Mouse (Mus musculus): ENCODE data around the gene Sass6. TPM values are rescaled to one million over a fixed set of nuclear protein-coding genes. Genes with fewer than 3 reads are reported as not detected.
"Not testable (repeated sequence)": the region's sequence is repeated elsewhere in the genome, so short reads cannot be mapped to it uniquely, and the experiment has no call there.

The Sass6 gene
- polyA plus RNA-seq, 1 experiment from 2014 or later: 28.4 TPM

- H3K4me1 ChIP-seq: no peaks in the 10 kb centered on the region
- no peak overlapping the region for H3K9ac ChIP-seq
- no peaks in the 10 kb centered on the region for H3K27me3 ChIP-seq
- H3K4me2 ChIP-seq: no peak overlapping the region
- peaks cover 78% of the 10 kb centered on the region for H3K36me3 ChIP-seq (ENCODE audit: poor library complexity, severe bottlenecking)
- no peak overlapping the region for H3K27ac ChIP-seq
- 68% methylated on average over 5 of the region's 5 CpGs for WGBS
- no peak for ATAC-seq
- no peak overlapping the region for H3K4me3 ChIP-seq
- H3K9me3 ChIP-seq (replicated peaks): no peaks in the 10 kb centered on the region
Measured at GRCm38 (mm10) chr3:116635799-116636198, 41.0 kb downstream of the Sass6 start.

- H3K36me3 ChIP-seq (ENCODE audit: poor library complexity, severe bottlenecking): peaks cover 81% of the 10 kb centered on the region
- no peak overlapping the region for H3K4me3 ChIP-seq
- no peaks in the 10 kb centered on the region for H3K27me3 ChIP-seq
- no peaks in the 10 kb centered on the region for H3K4me1 ChIP-seq
- no peak overlapping the region for H3K27ac ChIP-seq
- WGBS: 87% methylated on average over 9 of the region's 9 CpGs
- no peak for ATAC-seq
- no peak overlapping the region for H3K4me2 ChIP-seq
- no peak overlapping the region for H3K9ac ChIP-seq
- H3K9me3 ChIP-seq (replicated peaks): no peaks in the 10 kb centered on the region
Measured at GRCm38 (mm10) chr3:116637693-116638476, 43.1 kb downstream of the Sass6 start.

- Histone ChIP-seq H3K27me3 (no peaks in the 10 kb centered on the region), H3K4me2 (no peak overlapping the region), H3K4me3 (no peak overlapping the region), H3K9me3 (replicated peaks) (no peaks in the 10 kb centered on the region), H3K27ac (no peak overlapping the region), H3K36me3 (ENCODE audit: poor library complexity, severe bottlenecking) (peaks cover 85% of the 10 kb centered on the region), H3K4me1 (no peaks in the 10 kb centered on the region), H3K9ac (no peak overlapping the region)
- WGBS: 96% methylated on average over 7 of the region's 7 CpGs
- ATAC-seq: no peak
Measured at GRCm38 (mm10) chr3:116638572-116638971, 43.8 kb downstream of the Sass6 start.

- H3K4me1 ChIP-seq: no peaks in the 10 kb centered on the region
- no peak overlapping the region for H3K4me2 ChIP-seq
- no peak overlapping the region for H3K4me3 ChIP-seq
- H3K9me3 ChIP-seq (replicated peaks): no peaks in the 10 kb centered on the region
- H3K36me3 ChIP-seq (ENCODE audit: poor library complexity, severe bottlenecking): peaks cover 81% of the 10 kb centered on the region
- no peak overlapping the region for H3K27ac ChIP-seq
- no peak for ATAC-seq
- no peaks in the 10 kb centered on the region for H3K27me3 ChIP-seq
- WGBS: 82% methylated on average over 1 of the region's 1 CpGs
- no peak overlapping the region for H3K9ac ChIP-seq
Measured at GRCm38 (mm10) chr3:116640024-116640423, 45.2 kb downstream of the Sass6 start.

DNA sequence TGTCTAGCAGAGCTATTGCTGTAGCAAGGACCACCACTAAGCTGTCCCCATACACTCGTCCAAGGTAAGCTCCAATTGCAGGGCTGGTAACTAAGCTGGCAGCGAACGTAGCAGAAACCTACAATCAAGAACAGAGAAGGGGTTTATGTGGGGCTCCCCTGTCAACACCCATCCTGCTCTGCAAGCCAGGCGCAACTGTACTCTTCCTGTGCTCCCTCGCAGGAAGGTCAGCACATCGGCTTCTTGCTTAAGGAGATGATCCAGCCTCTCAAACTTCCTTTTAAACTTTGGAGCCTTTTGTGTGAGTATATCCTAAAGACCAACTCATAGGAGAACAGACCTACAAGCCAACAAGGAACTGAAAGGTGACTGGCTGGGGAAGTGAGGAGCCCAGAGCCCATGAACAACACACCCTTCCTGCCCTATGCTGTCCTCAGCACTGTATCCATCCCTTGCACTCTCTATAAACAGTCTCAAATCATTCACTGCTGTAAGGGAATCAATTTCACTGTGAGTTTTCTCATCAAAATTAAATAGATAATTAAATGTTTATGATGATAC is 47.1 kb downstream of the Sass6 start:
- Histone ChIP-seq H3K4me2 (no peak overlapping the region), H3K27me3 (no peaks in the 10 kb centered on the region), H3K27ac (no peak overlapping the region), H3K4me3 (no peak overlapping the region), H3K9ac (no peak overlapping the region), H3K9me3 (replicated peaks) (no peaks in the 10 kb centered on the region), H3K36me3 (ENCODE audit: poor library complexity, severe bottlenecking) (peaks cover 78% of the 10 kb centered on the region), H3K4me1 (no peaks in the 10 kb centered on the region)
- WGBS: 94% methylated on average over 6 of the region's 6 CpGs
- no peak for ATAC-seq

DNA sequence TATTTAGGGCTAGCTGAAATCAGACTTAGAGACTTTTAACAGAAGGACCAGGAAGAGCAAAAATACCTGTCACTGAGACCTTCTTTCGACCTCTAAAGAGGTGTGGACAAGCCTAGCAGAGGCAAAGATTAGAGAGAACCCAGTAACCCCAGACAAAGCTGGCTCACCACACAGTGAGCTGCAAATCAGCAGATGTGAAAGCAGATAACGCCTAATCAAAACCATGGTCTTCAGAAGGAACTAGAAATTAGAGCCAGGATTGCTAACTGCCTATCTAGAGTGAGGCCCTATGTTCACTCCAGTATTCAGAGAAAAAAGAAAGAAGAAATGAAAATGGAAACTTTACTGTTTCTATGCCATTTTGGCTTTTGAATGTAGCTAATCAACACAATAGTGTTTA is 47.6 kb downstream of the Sass6 start:
- Histone ChIP-seq H3K4me1 (no peaks in the 10 kb centered on the region), H3K9ac (no peak overlapping the region), H3K27me3 (no peaks in the 10 kb centered on the region), H3K36me3 (ENCODE audit: poor library complexity, severe bottlenecking) (peaks cover 79% of the 10 kb centered on the region), H3K4me3 (no peak overlapping the region), H3K4me2 (no peak overlapping the region), H3K9me3 (replicated peaks) (no peaks in the 10 kb centered on the region), H3K27ac (no peak overlapping the region)
- WGBS: 95% methylated on average over 2 of the region's 2 CpGs
- ATAC-seq: no peak

GRCm38 (mm10) chr3:116646387-116646786 is 51.6 kb downstream of the Sass6 start:
- peaks cover 55% of the 10 kb centered on the region for H3K36me3 ChIP-seq (ENCODE audit: poor library complexity, severe bottlenecking)
- H3K4me3 ChIP-seq: no peak overlapping the region

DNA sequence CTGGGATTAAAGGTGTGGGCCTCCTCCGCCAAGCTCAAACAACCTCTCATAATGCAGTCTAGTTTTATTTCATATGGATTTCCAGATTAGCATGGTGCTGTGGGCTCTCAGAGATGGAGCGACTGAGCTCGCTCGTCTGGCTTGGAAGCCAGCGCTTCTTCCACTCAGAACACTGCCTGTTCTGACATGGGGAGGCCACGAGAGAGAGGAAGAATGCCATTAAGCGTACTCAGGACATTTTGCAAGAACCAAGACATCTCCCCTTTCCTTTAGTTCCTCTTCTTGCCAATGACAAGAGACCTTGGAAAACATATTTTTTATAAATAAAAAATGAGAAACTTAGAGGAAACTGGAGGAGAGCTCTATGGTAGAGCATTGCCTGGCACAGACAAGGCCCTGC is 54.0 kb downstream of the Sass6 start:
- Histone ChIP-seq H3K4me2 (no peak overlapping the region), H3K9me3 (replicated peaks) (no peaks in the 10 kb centered on the region), H3K4me3 (no peak overlapping the region), H3K36me3 (ENCODE audit: poor library complexity, severe bottlenecking) (peaks cover 36% of the 10 kb centered on the region), H3K4me1 (peaks cover 9% of the 10 kb centered on the region; the same call in 1 of the 2 replicates), H3K27ac (no peak overlapping the region), H3K27me3 (no peaks in the 10 kb centered on the region), H3K9ac (no peak overlapping the region)
- no peak for ATAC-seq
- 95% methylated on average over 7 of the region's 7 CpGs for WGBS

More at GRCm38 (mm10) chr3:116646387-116646786, 51.6 kb downstream of the Sass6 start:
- no peak overlapping the region for H3K9ac ChIP-seq
- 93% methylated on average over 1 of the region's 1 CpGs for WGBS
- no peaks in the 10 kb centered on the region for H3K9me3 ChIP-seq (replicated peaks)
- no peaks in the 10 kb centered on the region for H3K4me1 ChIP-seq
- no peaks in the 10 kb centered on the region for H3K27me3 ChIP-seq
- no peak overlapping the region for H3K27ac ChIP-seq
- H3K4me2 ChIP-seq: no peak overlapping the region
- ATAC-seq: no peak

DNA sequence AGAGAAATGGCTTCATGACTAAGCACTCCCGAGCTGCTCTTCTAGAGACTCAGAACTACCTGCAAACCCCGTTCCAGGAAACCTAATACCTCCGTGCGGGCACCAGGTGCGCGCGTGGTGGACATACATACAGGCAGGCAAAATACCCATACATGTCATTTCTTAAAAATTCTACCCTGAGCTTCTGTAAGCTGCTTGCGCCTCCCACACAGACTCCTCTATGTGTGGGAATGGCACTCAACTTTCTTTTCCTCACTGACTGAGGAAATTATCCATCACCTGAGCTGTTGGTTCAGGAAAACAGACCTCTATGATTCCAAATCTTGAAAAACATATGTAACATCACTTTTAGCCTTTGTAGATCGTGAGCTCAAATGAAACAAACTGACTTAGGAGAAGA is 55.9 kb downstream of the Sass6 start:
- Histone ChIP-seq H3K27ac (no peak overlapping the region), H3K4me1 (peaks cover 11% of the 10 kb centered on the region; the same call in 1 of the 2 replicates), H3K9ac (no peak overlapping the region), H3K9me3 (replicated peaks) (no peaks in the 10 kb centered on the region), H3K27me3 (no peaks in the 10 kb centered on the region), H3K36me3 (ENCODE audit: poor library complexity, severe bottlenecking) (peaks cover 22% of the 10 kb centered on the region), H3K4me2 (no peak overlapping the region), H3K4me3 (no peak overlapping the region)
- no peak for ATAC-seq
- WGBS: 98% methylated on average over 9 of the region's 9 CpGs

DNA sequence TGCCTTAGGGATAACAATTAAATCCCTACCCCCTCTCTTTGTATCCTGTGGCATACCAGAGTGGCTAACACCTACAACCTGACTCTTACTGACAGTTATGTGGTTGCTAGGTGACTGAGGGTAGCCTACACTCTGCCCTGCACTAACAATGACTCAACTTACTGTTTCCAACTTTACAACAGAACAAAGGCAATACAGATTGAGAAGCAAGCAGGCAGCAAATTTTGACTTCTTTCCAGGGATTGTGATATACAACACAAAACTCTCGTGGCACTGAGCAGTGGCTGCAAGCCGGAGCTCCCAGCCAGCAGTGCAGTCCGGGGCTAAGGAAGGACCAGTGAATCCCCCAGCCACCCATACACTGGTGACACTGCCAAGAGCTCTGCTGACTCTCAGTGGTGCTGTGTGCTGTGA is 57.3 kb downstream of the Sass6 start:
- Histone ChIP-seq H3K27me3 (no peaks in the 10 kb centered on the region), H3K4me3 (no peak overlapping the region), H3K4me2 (no peak overlapping the region), H3K36me3 (ENCODE audit: poor library complexity, severe bottlenecking) (peaks cover 14% of the 10 kb centered on the region; the same call in 1 of the 2 replicates), H3K9ac (no peak overlapping the region), H3K27ac (no peak overlapping the region), H3K4me1 (peaks cover 11% of the 10 kb centered on the region; the same call in 1 of the 2 replicates), H3K9me3 (replicated peaks) (no peaks in the 10 kb centered on the region)
- 55% methylated on average over 3 of the region's 3 CpGs for WGBS
- ATAC-seq: peak; percentile 53; the same call in 1 of the 2 replicates

DNA sequence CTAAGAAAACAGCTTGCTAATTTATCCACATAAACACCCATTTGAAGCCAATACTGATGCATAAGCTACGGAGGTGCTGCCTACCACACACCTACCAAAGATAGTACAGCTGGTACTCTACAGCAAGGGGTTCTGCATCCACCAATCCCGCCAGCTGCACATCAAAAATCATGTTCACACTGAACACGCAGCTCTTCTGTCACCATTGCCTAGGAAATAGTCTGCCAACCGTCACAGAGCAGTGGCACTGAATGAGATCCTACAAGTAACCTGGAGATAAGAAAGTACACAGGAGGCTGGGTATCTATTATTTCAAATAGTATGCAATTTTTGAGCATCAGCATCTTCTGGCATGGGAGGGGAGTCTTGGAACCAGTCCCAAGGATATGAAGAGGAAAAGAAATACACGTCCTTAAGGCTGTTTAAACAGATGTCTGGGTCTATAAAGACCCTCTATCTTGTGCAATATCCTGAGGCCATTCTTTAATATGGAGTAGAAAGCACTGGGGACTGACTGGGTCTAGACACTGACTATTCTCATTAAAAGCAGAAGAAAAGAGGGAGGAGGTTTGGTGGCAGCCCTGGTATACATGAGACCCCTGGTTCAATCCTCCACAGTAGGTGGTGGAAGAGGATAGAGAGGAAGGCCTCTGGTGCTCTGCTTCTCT is 58.6 kb downstream of the Sass6 start:
- WGBS: 73% methylated on average over 5 of the region's 5 CpGs

GRCm38 (mm10) chr3:116654051-116654450 is 59.3 kb downstream of the Sass6 start:
- H3K4me2 ChIP-seq; H3K36me3 ChIP-seq (ENCODE audit: poor library complexity, severe bottlenecking); H3K4me3 ChIP-seq; ATAC-seq; H3K9ac ChIP-seq; H3K9me3 ChIP-seq (replicated peaks); H3K27me3 ChIP-seq; H3K27ac ChIP-seq: not testable (repeated sequence)
- H3K4me1 ChIP-seq: peaks cover 20% of the 10 kb centered on the region
- WGBS: 96% methylated on average over 11 of the region's 11 CpGs

More for the DNA sequence above, 58.6 kb downstream of the Sass6 start:
- ATAC-seq: no peak
- H3K27ac ChIP-seq: no peak overlapping the region; the same call in 1 of the 2 replicates
- no peak overlapping the region for H3K4me2 ChIP-seq
- H3K4me3 ChIP-seq: no peak overlapping the region
- peaks cover 10% of the 10 kb centered on the region; the same call in 1 of the 2 replicates for H3K36me3 ChIP-seq (ENCODE audit: poor library complexity, severe bottlenecking)
- H3K4me1 ChIP-seq: peaks cover 16% of the 10 kb centered on the region
- no peaks in the 10 kb centered on the region for H3K27me3 ChIP-seq
- H3K9me3 ChIP-seq (replicated peaks): no peaks in the 10 kb centered on the region
- H3K9ac ChIP-seq: no peak overlapping the region

All from forebrain, embryonic 13.5 days (tissue).